Mouse (Mus musculus): ENCODE data around the gene Kcnh1.

Kcnh1 gene

DNA sequence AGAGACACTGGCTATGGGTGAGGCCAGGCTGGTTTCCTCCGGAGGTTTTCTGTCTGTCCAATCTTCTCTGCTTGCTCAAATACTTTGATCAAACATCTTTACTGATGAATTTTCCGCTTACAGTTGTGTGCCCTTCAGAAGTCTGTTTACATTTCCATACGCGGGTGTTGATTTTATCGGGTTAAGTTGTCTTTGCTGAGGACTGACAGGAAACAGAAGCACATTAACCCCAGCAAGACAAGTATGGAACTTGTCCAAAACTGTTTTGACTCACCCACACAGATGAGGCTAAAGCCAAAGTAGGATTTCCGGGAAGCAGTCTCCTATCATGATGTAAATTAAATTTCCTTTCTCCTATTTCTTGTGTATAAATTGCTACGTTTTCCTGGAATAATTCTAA lies 286.1 kb downstream of the Kcnh1 start:
- no peak for DNase-seq

DNA sequence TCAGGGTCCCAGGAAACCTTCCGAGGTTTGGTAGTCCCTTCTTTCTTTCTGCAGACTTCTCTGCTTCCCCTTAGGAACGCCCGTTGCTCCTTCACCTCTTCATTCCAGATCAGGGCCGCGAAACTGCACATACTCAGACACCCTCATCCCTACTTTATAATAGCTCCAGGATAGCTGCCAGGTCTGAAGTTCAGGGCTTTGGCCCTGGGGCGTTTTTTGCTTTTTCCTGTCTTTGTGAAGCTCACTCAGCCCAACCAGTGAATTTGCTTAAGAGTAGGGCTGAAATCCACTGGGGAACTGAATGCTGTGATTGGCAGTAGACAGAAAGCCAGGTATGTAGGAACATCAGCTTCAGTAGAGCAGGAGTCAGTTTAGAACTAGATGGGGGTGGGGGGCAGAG lies 287.0 kb downstream of the Kcnh1 start:
- DNase-seq: no peak

DNA sequence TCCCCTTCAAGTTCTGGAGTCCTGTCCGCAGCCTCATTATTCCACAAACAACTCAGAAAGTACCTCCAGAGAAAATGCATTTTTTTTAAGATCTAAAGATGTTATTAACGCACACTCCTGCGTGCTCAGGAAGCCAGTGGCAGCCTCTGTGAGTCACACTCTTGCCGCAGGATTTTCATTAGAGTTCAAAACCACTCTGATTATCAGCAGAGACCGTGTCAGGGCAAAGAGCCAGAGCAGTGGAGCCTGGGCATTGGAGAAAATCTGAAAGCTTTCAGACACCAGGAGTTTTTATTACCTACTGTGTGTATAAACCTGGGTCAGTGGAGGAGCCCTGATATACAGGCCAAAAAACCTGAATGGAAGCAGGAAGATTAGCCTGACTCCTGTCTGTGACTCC lies 287.6 kb downstream of the Kcnh1 start:
- DNase-seq: no peak

DNA sequence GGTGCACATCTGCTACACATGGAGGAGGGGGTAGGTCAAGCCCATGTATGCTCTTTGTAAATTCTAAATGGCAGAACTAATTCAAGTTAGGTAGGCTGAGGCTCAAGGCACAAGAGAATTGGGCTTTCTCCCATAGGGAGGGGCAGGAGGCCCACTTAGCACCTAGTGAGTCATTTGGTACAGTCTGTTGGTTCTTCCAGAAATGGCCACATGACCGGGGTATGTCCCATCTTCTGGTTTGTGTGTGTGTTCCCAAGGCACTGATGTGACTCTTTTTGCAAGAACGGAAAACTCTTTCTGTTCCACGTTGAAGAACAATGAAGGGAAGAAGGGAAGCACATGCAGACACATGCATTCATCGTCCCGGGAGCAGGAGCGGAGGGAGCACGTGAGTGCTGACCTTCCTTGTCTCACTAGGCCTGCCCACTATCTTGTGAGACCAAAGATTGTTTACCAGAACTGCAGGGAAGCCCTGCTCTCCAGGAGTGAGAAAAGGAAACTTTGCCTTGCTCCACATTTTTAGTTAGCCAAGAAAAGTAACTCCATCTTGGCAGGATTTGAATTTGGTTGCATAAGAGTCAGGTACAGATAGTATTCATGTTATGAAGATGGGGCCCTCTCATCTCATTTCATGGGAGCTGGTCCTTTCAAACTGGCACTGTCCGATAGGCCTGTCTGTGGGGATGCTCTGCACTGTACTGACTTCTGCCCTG lies 289.7 kb downstream of the Kcnh1 start:
- DNase-seq: no peak

DNA sequence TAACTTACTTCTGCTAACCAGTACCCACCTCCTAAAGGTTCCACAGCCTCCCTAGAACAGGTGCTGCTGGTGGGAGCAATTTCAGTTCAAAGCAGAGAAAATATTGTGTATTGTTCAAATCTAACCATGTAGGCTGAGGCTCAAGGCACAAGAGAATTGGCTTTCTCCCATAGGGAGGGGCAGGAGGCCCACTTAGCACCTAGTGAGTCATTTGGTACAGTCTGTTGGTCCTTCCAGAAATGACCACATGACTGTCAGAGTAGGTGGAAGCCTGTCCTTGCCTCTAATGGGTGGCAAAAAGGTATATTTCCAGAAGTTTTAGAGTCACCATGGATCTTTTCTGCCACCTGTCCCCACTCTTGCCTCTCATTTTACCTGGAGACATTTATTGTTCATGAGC lies 290.9 kb downstream of the Kcnh1 start:
- no peak for DNase-seq

DNA sequence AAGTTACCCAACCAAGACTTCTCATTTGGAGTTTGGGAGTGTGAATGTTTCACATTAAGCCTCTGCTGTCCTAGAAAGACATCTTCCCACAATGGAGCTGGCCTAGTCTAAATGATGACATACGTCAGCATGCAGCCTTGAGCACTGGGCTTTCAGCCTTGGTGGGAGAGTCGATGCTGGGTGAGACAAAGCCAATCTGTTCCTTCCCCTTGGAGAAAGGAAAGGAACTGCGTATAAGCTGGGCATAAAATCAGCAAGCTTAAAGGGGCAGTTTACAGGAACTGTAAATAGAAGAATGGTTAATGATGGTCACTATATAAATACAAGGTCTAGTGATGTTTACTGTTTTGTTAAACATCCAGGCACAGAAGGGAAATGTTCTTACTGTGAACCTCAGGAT lies 294.5 kb downstream of the Kcnh1 start:
- no peak for DNase-seq

DNA sequence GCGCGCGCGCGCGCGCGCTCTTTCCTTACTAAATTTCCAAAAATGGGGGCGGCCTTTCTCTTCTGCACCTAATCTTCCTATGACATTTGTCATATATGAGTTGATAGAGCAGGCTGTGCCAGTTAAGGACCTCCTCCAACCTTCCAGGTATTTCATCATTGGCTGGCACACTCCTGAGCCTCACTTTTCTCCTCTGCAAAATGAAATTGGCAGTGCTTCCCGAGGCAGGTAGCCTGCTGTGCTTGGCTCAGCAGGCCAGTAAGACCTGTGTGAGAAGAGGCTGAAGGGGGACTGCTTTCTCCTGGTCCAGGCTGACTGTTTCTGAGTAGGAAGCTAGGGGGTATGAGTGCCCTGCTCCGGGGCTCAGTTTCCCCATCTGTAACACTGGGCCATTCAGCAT lies 297.0 kb downstream of the Kcnh1 start:
- no peak for DNase-seq

DNA sequence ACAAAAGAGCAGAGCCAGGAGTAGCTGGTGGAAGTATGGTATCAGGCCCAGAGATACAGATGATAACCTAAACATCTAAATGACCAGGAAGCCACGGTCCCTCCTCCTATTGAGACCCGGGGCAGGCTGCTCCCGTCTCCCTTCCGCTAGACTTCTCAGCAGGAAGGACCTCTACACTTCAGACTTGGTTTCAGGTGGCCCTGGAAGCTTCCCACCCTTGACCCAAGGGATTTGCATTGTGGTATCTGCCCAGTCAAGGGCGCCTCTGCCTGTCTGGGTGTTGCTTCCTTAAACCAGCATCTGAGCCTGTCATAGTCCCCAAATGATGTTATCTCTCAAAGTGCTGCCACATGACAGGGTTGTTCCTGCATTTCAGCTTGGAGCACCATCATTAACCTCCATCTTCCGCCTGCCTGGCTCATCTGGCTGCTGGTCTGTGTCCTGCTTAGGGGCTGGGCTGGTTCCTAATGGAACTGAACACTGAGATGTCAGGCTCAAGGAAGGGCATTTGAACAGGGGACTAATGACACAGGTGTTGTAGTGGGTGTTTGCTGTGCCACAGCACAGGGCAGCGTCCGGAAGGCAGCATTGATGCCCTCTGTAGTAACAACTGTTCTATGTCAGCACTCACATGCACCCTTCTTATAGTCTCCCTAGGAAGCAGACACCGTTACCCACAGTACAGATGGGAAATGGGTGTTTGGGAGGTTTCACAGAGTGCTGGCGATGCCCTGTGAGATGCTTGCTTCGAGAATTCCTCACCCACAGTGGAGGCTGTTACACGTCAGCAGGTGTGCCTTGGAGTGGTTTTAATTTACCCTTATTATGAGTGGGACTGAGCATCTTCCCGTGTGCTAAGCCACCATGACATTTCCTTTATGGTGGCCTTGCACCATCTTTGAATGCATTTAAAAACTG lies 299.6 kb downstream of the Kcnh1 start:
- DNase-seq: no peak

DNA sequence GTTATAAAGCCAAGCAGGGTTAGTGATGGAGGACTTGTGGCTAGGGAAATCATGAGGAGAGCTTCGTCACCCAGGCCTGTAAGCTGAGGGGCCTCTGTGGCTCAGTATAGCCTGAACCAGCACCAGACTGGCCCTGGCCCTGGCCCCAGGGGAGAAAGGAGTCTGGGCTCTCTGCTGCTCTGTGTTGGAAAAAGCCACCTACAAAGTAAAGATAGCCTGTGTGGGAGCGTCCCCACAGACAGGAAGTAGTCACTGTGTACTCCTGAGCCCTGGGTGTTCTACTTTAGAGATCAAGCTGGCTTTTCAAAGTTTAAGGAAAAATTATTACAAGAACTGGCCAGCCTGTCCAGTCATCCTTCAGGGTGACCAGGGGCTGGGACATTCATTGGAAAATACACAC lies 306.9 kb downstream of the Kcnh1 start:
- no peak for DNase-seq

DNA sequence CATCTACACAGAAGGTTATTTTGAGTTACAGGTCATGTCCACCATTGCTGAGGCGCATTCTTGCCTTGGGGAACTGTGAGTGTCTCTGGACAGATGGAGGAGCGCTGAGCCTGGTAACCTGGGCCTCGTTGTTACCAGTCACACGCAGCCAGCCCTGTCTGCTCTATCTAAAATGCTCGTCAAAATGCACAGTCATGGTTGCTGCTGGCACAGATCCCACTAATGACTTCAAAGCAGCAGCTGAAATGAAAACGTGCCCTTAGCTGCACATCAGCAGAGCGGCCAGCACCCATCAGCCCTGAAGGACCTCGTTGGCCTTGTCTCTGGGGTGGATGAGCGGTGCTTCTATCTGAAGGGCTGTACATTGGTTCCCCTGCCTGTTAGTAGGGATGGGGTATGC lies 311.4 kb downstream of the Kcnh1 start:
- no peak for DNase-seq

DNA sequence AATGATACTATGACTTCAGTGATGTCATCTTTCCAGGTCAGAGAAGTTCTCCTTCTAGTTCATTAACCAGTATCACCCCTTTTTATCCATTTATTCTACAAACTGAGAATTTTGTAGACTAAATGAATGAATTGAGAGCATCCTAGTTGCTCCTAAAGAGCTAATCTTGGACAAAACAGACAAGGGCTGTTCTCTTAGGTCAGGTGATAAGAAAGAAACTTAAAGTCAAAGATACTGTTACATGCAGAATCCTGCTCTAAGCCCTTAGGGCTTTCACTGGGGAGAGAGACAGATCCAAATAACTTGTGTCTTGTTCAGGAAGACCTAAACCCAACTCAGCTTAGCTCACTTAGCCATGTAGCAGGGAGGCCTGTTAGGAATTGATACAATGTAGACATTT lies 312.3 kb downstream of the Kcnh1 start:
- DNase-seq: no peak

DNA sequence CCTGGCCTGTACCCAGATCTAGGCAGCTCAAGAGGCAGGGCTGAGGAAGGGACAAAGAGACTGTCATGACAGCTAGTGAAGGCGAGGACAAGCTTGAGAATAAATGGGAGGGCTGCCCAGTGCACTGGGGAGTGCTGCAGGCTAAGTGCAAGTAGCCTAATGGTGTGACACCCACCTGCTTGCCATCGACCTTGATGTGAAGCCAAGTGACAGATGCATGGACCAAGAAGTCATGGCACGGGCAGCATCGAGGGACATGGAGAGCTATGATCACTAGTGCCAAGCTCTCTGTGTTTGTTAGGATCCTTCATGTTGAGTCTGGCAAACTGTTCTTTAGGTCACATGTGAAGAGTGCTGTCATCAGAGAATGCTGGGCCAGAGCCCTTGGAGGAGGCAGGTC lies 313.1 kb downstream of the Kcnh1 start:
- no peak for DNase-seq

DNA sequence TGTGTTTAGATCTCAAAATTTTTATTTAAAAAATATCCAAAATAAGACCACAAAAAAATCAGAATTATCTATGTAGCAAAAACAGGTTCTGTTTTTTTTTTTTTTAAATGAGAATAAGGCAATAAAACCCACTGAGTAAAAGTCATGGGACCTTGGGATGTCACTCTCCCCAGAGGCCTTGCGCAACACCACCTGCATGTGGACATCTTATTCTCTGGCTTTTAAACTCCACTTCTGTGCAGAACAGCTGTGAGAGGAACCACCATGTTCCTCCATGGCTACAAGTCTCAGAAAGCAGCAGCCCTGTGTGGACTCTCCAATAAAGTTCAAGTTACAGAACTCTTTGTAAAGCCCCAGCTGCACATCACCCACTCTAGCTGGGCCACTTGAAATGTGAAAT lies 322.2 kb downstream of the Kcnh1 start:
- no peak for DNase-seq

DNA sequence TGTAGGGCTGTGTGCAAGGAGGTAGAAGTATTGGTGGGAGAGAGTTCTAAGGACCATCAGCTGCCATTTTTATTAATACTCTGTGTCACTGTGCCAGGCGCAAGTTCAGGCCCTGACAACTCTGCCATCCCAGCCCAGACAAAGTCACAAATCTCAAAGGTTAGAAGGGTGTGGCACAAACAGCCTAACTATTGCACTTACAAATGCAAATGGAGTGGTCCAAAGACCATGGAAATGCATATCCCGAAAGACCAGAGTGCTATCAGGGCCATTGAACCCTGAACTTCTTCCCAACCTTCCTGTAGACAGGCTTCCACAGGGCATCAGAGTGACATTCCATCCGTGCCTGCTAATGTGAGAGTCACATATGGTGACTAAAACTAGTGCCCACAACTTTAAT lies 324.8 kb downstream of the Kcnh1 start:
- no peak for DNase-seq

DNA sequence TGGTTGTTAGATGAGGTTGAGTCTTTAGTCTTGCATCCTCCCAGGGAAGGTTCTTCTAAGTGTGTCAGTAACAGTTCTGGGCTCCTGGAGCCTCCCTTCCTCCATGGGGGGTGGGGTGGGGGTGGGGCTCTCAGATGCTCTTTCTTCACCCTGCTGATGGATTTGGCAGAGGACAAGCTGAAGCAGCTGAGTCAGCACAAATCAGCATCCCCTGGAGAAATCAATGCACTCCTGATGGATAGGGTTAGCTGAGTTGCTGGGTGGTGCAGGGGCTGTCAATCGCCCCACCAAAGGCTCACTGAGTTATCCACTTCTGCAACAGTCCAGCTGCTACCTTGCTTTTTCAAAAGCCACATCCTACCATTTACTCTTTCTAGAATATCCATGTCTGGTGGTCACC lies 329.1 kb downstream of the Kcnh1 start:
- DNase-seq: no peak

DNA sequence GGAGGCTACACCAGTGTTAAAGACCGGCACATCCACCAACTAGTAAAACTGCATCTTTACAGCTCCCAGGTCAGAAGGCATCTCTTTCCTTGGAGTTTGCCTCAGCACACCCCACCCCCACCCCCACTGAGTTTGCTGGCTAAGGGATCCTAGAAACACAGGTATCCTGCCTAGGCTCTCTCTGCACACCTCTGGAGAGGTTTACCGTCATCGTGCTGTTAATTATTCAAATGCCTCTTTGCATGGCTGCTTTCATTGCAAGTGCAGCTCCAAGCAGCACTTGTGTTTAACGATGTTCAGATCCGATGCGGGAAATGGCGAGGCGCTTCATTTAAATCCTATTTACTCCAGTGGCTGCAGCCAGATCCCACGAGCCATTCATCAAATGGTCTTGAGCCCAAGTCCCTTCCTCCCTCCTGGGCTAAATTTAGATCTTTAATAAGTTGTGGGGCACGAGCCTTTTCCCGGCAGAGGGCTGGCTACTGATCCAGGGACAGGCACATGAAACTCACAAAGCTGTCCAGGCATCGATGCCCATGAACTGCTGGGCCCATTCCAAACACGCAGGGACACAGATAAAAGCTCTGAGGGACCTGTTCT lies 330.4 kb downstream of the Kcnh1 start:
- DNase-seq: no peak

DNA sequence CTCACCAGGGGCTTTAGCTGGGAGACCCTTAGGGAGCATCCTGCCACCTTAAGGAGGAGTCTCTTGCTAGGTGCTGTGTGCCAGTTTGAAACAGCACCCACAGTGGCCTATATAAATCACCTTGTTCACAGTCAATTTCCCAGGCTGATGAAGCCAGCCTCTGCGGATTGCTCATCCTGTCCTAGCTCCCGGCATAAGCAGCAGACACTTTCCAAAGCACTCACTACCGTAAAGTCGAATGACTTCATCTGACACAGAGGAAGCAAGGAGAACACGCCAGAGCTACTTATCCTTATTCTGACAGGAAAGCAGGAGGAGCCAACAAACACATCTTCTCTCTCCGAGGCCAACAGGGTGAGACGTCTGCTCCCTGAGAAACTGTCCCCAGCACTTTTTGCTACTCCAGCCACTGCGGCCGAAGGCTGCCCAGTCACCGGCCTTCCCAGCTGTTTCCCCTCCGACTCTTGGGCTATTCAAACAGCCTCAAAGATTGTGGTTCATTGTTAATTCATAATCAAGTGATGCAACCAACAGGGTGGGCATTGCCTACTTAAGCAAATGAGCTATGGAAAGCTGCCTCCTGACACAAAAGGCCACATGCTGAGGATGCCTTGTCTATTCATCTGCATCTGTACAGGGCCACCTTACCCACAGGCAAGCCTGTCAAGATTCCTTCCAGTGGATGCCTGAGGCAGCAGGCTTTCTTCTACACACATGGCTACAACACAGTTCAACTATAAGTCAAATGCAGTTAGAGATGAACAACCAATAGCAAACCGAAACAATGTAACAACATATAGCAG lies 332.0 kb downstream of the Kcnh1 start:
- DNase-seq: no peak

DNA sequence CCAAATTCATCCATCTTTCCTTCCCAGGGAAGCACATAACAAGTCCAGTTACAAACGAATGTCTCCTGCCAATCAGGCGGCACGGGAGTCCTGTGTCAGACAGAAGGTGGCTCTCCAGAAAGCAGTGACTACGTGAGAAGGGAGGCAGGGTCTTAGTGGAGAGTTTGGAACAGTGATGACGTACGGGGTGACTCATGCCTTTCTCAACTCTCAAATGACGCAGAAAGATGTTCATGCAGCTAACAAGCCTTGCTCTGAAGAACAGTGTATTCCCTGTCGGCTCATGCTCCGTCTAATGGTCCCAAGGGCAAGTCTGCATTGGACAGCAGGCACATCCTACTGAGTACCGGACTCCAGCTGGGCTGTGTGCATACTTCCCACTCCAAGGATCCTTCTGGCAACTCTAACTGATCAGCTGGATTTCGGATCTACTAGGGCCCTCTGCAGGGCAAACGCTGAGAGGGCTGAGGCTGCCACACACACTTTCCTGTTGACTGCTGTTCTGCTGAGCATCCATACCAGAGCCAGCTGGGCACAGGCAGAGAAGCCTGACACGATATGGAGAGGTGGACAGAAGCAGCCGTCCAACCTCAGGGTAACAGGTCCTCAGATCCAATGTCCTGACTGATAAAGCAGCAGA lies 335.3 kb downstream of the Kcnh1 start:
- no peak for DNase-seq

DNA sequence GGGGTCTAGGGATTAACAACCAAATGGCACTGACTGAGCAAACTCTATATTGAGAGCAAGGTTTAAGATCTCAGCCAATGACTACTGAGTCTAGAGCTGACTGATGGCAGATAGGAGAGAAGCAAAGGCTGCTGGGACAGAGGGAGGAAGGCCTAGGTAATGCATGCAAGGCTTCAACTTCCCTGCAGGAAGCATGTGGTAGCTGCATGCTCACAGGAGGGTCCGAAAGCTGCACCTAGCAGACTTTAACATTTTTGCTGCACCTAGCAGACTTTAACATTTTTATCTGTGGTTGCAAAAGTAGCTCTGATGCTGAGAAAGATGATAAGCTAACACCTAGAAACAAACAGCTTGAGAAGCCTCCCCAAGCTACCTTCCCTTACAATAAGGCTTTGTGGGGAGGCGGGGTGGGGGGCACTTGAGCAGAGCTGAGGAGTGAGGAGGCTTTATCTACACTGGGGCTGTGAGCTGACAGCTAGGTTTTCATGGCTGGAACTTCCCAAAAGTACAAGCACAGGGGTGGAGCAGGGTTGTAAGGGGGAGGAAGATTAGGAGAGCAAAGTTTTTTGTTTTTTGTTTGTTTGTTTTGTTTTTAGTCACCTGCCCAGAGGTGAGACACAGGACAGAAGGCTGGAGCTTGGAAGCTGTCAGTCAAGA lies 341.0 kb downstream of the Kcnh1 start:
- DNase-seq: no peak

DNA sequence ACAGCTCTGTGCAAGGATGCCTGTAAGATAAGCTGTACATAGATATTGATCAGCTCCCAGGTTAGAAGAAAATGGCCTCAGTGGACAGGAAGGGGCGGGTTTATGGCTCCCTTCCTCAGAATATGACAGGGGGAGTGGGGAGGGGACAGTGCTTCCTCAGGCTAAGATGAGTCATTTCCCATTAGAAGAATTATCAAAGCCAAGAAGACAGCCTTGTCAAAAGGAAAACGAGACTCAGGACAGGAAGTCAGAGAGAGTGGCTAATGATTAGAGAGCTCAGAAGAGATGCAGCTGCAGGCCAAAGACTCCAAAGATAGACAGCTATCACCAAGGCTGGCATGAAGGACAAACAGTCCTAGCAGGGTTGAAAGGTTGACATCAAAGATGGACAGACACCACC lies 341.6 kb downstream of the Kcnh1 start:
- no peak for DNase-seq

DNA sequence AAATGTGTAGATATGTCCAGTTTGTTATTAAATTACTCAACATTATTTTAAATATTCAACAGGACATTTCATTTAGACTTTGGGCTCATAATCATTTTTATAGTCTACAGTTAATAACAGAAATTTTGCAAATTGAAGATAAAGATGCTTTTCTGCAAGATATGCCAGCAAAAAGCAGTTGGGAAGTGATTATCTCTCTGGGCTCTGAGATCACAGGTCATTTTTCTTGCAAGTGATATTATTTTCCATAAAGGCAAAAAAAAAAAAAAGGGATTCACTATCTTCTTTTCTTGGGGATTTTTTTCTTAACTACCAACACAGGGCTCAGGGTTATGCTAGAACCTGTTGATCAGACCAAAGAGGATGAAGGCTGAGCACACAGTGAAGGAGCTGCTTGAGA lies 342.4 kb downstream of the Kcnh1 start:
- no peak for DNase-seq

DNA sequence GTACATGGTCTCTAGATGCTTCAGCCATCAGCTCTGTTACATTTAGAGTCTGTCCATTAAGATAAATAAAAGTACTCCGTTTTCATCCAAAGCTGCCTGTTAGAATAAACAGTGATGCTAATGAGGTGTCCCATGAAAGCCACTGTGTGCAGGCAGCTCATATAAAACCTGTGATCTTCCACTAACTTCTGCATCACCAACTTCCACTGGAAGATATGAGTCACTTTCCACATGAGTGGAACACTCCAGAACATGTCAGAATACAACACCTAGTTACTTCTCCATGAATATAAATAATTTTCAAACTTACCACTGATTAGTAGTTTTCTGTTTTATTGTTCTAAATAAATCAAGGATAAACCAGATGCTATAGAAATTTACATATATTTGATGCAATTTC lies 345.9 kb downstream of the Kcnh1 start:
- no peak for DNase-seq

Data from thymus, postnatal 14 days (tissue).